Mouse (Mus musculus) skeletal muscle tissue, adult 2 months (tissue): ENCODE measurements at regions not wholly inside any gene's neighbourhood (a gene's known extent, or its start where the extent isn't known, plus 50 kb on each side); places are given as distances from the start of the nearest gene placed in this dataset.
A peak's percentile ranks its signal among the peaks of the same experiment; 100 is the strongest.

Experiments used
- DNase-seq: peaks from one replicate; pipeline ENCODE4 v3.0.0-alpha.2; 2012; ENCODE audit warnings: low read depth, low spot score

- no peak for DNase-seq
Observed at GRCm38 (mm10) chr10:16438414-16438813, 1284.6 kb upstream of the Cited2 start.

- no peak for DNase-seq
Observed at GRCm38 (mm10) chr10:16440932-16441640, 1281.9 kb upstream of the Cited2 start.

GRCm38 (mm10) chr10:16441661-16442072 lies 1281.4 kb upstream of the Cited2 start:
- no peak for DNase-seq

GRCm38 (mm10) chr10:16443901-16444300 lies 1279.1 kb upstream of the Cited2 start:
- DNase-seq: no peak

- no peak for DNase-seq
Observed at GRCm38 (mm10) chr10:16467935-16468334, 1255.1 kb upstream of the Cited2 start.

GRCm38 (mm10) chr10:16469711-16470110 lies 1253.3 kb upstream of the Cited2 start:
- no peak for DNase-seq

- DNase-seq: no peak
Observed at GRCm38 (mm10) chr10:16473952-16474521, 1249.0 kb upstream of the Cited2 start.

GRCm38 (mm10) chr10:16498580-16498979 lies 1224.4 kb upstream of the Cited2 start:
- no peak for DNase-seq

GRCm38 (mm10) chr10:16507681-16508080 lies 1215.3 kb upstream of the Cited2 start:
- peak; percentile 13 for DNase-seq

- DNase-seq: no peak
Observed at GRCm38 (mm10) chr10:16508161-16508560, 1214.9 kb upstream of the Cited2 start.

GRCm38 (mm10) chr10:16514656-16515055 lies 1208.4 kb upstream of the Cited2 start:
- DNase-seq: no peak

GRCm38 (mm10) chr10:16521895-16522294 lies 1201.1 kb upstream of the Cited2 start:
- no peak for DNase-seq

GRCm38 (mm10) chr10:16524101-16524500 lies 1198.9 kb upstream of the Cited2 start:
- no peak for DNase-seq

GRCm38 (mm10) chr10:16527693-16528092 lies 1195.3 kb upstream of the Cited2 start:
- DNase-seq: no peak

- no peak for DNase-seq
Observed at GRCm38 (mm10) chr10:16537660-16538059, 1185.4 kb upstream of the Cited2 start.

- DNase-seq: no peak
Observed at GRCm38 (mm10) chr10:16538379-16538778, 1184.6 kb upstream of the Cited2 start.

- peak; percentile 50 for DNase-seq
Observed at GRCm38 (mm10) chr10:16545445-16545844, 1177.6 kb upstream of the Cited2 start.

GRCm38 (mm10) chr10:16552861-16553635 lies 1170.0 kb upstream of the Cited2 start:
- DNase-seq: peak; percentile 84

GRCm38 (mm10) chr10:16574568-16574967 lies 1148.5 kb upstream of the Cited2 start:
- DNase-seq: no peak

GRCm38 (mm10) chr10:16578554-16579078 lies 1144.4 kb upstream of the Cited2 start:
- peak; percentile 23 for DNase-seq

GRCm38 (mm10) chr10:16580200-16580599 lies 1142.8 kb upstream of the Cited2 start:
- no peak for DNase-seq

GRCm38 (mm10) chr10:16588833-16589232 lies 1134.2 kb upstream of the Cited2 start:
- peak; percentile 4 for DNase-seq
